Mouse (Mus musculus) c-Kit-positive CD71-positive TER-119-negative erythroid progenitor cells, embryonic 14.5 days (primary cell): ENCODE measurements around the gene Zbtb8b.
"Not testable (repeated sequence)": the region's sequence is repeated elsewhere in the genome, so short reads cannot be mapped to it uniquely, and the experiment has no call there.

Experiments used
- DNase-seq: peaks from one replicate; pipeline ENCODE4 v3.0.0-alpha.2; 2013; ENCODE audit warnings: low read depth

Gene Zbtb8b

DNA sequence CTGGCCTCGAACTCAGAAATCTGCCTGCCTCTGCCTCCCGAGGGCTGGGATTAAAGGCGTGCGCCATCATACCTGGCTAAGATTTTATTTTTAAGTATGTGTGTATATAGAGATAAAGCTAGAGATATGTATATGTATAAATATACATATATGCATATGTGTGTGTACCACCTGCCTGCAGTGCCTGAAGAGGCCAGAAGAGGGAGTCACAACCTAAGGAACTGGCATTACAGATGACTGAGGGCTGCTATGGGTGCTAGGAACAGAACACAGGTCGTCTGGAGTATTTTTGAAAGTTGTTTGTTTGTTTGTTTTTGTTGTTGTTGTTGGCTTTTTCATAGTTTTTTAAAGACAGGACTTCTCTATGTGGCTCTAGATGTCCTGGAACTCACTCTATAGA, 24.8 kb downstream of the Zbtb8b start:
- no peak for DNase-seq

DNA sequence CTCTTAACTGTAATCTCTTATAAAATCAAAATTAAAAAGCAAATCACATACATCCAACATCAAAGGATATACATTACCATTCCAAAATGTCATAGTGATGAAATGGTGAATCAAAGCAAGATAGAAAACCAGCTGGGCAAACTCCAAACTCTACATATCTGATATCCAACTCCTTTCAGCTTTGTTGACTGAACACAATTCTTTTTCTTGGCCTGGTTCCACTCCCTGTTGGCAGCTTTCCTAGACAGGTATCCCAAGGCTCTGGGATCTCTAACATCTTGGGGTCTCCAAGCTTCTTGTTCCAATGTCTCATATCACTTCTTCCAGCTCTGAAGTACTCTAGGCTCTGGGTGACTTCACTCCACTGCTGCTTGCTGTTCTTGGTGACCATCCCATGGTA, 29.7 kb downstream of the Zbtb8b start:
- DNase-seq = no peak

GRCm38 (mm10) chr4:129410532-129410931, 30.1 kb downstream of the Zbtb8b start:
- not testable (repeated sequence) for DNase-seq

DNA sequence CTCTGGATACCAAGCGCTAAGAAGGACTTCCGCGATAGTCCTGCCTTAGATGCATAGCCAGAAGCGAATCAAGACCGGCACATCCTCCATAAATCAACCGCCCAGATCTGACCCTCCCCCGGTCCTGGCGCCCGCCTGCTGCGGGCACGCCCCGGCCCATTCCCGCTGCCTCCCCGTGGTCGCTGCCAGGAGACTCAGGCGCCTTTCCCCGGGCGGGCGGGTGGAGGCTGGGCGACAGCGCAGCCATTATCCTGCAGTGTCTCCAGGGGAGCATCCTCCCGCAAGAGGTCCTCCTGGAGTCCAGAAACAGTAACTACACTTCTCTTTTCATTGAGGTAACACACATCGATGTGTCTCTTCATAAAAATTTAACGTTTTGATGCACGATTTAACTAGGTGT, 34.2 kb downstream of the Zbtb8b start:
- peak; percentile 41 for DNase-seq

DNA sequence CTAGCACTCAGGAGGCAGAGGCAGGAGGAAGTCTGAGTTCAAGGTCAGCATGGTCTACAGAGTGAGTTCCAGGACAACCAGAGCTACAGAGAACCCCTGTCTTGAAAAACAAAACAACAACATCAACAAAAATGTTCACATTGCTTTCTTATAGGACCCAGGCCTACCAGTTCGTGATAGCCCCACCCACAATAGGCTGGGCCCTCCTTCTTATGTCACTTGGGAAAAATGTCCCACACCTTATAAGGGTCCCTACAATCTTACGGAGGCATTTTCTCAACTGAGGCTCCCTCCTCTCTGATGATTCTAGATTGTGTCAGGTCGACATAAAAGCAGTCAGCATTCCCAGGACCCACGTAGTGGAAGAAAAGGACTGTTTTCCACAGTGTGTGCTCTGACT, 40.8 kb downstream of the Zbtb8b start:
- DNase-seq = no peak

DNA sequence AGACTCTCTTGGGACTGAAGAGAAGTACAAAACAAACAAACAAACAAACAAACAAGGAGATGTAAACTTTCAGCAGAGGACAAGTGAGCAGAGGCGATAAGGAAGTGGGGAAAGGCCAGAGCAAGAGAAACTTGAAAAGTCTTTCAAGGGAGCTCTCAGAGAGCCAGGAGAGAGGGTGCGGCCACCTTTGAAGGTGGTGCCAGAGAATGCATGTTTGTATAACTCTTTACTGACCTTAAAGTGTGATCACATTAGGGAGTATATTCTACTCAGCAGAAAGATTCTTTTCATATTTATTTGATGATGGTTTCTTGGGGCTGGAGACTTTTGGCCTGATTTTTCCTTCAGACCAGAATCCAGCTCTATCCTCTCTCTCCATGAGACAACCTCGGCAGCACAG, 43.7 kb downstream of the Zbtb8b start:
- no peak for DNase-seq

DNA sequence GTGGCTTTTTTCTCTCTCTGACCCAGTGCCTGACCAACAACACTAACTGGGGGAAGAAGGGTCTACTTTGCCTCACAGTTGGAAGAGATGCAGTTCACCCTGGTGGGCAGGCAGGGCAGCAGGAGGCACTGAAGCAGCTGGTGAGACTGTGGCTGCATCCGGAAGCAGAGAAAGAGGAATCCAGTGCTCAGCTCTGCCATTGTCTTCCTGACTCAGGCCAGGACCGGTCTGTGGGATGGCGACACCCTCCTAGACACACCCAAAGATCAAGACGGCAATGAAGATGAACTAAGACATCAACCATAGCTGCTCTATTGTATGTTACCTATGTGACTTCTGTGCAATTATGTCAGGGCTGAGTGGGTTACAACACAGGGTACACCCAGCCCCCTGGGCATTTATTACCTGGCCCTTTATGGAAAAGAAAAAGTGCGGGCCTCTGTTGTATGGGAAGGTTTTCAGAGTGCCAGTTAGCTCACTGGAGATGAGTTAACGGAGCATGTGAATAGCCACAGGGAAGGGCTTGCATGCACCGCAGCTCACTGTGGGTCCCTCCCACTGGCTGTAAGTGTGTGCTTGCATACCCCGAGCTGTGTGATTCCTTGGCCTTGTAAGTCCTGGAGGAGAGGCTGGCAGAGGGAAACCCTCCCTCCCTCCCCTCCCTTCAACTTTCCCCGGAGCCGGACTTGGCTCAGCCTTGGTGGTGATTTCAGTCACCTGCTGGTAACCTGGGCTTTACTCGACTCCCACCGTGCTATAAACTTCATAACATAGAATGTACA, 46.4 kb downstream of the Zbtb8b start:
- DNase-seq = no peak

DNA sequence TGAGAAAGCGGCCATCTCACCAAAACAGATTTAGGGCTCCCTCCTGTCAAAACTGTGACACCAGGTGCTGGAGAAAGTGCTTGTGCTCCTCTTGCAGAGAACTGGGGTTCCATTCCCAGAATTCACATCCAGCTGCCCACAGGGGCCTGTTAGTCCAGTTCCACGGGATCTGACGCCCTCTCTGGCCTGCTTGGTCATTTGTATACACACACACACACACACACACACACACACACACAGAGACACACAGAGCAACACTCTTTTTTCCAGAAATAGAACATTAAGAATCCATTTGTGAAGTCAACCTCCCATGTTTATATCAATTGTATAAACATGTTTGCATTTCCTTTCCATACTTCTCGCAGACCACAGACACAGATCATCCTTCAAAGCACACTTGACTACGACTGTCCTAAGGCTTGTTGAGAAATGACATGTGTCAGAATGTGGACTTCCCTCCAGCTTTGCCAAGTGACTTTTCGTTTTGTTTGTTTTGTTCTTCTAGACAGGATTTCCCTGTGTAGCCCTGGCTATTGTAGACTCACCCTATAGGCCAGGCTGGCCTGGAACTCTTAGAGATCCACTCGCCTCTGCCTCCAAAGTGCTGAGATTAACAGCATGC, 49.6 kb downstream of the Zbtb8b start:
- no peak for DNase-seq

DNA sequence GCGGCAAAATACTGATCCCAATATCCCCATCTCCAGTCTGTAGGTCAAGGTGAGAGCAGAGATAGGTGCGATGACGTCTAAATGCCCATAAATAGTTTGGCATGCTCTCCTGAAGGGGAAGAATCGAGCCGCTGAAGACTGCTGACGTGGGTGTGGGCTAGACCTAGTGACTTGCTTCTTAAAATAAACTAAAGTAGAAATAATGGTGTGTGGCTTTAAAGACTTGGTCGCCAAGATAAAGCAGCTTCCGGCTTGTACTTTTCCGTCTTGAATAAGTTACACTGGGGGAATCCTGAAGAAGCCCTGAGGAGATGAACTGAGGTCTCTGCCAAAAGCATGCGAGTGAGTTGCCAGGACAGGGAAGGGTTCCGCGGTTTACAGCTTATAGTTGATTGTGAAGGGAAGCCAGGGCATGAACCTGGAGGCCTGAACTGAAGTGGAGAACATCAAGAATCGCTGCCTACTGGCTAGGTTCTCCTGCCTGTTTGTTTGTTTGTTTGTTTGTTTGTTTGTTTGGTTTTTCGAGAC, 50.4 kb downstream of the Zbtb8b start:
- no peak for DNase-seq

DNA sequence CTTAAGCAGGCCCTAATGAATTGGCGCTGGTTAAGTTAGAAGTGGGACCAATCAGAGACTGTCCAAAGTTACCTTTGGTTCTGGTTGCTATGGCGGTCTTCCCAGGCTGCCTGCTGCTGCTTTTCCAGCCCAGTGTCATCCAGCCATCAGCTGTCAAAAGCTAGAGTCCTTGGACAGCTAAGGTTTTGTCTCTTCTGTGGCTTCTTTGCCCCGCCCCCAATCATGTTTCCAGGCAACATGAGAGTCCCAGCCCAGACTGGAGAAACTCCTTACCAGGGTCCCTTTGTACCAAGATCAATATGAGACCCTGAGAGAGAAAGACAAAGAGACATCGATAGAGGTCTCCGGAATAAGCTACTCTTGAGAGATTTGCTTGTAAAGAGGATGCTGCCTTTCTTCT, 52.2 kb downstream of the Zbtb8b start:
- DNase-seq = no peak

DNA sequence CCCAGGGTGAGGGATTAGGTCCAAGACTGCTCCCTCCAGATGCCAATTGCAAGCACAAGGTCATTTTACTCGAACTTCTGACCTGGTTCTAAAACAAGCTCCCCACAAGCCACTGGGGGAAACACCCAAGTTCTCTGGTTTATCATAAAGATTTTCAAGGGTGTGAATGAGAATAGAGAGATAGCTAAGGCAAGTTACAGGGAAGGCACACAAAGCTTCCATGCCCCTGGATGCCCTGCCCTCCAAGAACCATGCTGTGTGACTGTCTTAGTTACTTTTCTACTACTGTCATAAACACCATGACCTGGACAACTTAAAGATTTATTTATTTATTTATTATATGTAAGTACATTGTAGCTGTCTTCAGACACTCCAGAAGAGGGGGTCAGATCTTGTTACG, 53.7 kb downstream of the Zbtb8b start:
- DNase-seq = no peak

DNA sequence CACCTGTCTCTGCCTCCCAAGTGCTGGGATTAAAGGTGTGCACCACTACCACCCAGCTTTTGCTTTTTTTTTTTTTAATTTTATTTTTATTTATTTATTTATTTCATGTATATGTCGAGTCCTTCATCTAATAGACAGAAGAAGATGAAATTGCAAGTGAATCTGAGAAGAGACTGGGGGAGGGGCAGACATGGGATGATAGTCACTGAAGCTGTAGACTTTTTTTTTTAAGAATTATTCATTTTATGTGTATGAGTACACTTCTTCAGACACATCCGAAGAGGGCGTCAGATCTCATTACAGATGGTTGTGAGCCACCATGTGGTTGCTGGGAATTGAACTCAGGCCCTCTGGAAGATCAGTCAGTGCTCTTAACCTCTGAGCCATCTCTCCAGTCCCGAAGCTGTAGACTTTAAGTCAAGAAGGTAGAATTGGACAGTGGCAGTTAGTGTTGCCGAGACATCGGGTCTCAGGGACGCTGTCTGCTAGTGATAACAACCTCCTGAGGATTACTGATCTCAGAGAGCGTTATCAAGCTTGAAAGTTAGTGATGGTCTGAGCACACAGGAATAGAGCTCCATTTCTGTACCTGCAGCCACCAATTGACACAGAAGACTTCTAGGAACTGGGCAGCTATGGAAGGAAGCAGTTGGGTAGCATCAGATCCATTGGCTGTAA, 54.2 kb downstream of the Zbtb8b start:
- peak; percentile 79 for DNase-seq

GRCm38 (mm10) chr4:129385685-129386084, 55.0 kb downstream of the Zbtb8b start:
- DNase-seq = no peak

DNA sequence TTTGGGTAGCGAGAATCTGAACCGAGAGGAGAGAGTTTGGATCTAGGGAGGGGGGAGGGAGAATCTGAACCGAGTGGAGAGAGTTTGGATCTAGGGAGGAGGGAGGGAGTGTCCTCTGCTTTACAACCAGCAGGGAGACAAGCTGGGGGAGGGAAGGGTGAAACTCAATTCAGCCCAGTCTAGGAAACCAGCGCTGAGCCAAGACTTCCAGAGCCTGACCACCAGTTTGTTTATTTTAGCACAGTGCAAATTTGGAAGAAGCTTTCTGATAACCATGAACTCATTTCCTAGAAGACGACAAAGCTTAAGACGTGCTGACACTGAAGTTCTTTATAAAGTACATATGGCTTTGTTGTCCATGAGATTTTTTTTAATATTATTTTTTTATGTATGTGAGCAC, 56.2 kb downstream of the Zbtb8b start:
- DNase-seq = no peak

- DNase-seq = no peak
Observed at GRCm38 (mm10) chr4:129383586-129383985, 57.1 kb downstream of the Zbtb8b start.

- no peak for DNase-seq
Observed at GRCm38 (mm10) chr4:129382488-129382887, 58.2 kb downstream of the Zbtb8b start.

DNA sequence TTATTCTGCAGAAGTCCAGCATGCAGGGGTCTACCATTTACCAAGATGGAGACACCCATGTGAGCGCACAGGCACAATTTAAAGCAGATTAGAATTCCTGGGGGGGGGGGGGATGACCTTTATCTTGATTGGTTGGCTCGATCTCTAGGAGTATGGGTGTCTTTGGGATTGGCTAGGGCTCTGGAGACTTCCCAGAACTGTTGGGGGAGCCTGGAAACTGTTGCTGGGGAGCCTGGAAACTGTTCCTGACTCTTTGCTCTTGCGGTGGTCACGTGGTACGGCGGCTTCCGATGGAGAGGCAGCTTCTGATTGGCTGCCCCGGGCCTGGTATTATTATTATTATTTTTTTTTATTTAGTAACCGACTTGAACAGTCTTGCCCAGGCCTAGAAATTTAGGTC, 58.6 kb downstream of the Zbtb8b start:
- no peak for DNase-seq

- DNase-seq = no peak
Observed at GRCm38 (mm10) chr4:129381148-129381547, 59.5 kb downstream of the Zbtb8b start.

- no peak for DNase-seq
Observed at GRCm38 (mm10) chr4:129379805-129380204, 60.8 kb downstream of the Zbtb8b start.

DNA sequence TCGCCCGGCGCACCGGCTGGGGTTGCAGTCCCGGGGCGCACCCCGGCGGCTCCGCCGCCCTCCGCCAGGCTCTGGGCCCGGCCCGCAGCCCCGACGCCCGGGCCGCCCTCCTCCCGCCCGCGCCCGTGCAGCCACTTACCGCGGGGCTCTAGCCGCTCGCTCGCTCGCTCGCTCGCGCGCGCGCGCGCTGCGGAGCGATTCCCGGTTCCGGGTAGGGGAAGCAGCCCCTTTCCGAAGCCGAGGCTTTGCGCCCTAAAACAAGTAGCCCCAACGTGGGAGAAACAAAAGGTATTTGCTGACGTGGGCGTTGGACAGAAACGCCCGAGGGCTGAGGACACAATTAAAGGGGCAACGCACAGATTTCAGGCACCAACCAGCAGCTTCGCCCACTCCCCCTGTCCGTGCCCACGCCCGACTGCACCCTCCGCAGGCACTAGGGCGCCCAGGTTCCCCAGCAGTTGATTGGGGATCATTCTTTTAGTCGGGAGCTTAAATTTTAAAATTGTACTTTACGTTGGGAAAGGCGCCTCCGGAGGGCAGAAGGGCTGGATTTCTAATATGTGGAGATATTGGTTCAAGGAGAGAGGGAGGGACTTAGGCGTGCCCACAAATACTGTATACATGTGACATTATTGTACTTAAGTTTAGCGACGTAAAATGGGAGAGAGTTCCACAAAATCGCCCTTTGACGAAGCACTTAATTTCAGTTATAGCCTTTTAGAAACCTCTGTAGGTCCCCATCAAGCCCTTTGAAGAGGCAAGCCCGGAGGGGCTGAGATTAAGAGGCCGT, 62.9 kb downstream of the Zbtb8b start, which contains the start of gene Zbtb8a:
Zbtb8a (minus strand) TSS at position 516 of the 790 bp plus-strand sequence.
- DNase-seq = no peak

DNA sequence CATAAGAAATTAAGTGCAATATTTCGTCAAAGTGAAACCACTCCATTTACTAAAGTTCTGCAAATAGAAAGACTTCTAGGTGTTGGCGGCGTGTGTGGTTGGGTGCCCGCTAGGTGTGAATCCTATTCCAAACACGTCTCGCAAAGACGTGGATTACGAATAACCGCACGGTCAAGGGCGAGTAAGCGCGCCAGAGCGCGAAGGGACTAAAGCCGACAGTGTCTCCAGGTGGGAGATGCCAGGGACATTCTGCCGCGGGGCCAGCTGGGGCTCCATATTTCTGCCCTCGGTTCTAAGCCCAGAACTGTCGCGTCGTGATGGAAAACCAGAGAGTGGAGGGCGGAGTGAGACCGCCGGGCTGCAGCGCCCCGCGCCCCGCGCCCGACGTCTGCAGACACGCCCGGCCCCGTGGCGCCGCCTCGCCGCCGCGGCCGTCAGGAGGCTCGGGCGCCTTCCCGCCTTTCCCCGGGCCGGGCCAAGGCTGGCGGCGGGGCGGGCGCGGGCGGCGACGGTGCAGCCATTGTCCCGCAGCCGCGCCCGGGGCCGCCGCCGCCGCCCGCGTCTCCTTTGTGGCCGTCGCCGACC, 63.6 kb downstream of the Zbtb8b start:
- no peak for DNase-seq

- DNase-seq = no peak
Observed at GRCm38 (mm10) chr4:129375821-129376220, 64.8 kb downstream of the Zbtb8b start.
